Mouse (Mus musculus) T-helper 17 cell (primary cell): ENCODE data around the gene Gm17581.
"Not testable (repeated sequence)": the region's sequence is repeated elsewhere in the genome, so short reads cannot be mapped to it uniquely, and the experiment has no call there.

Experiments used
- in situ Hi-C, 2 experiments: fragments of 300-600 bp; cut with MboI, MseI; formaldehyde crosslinking; loops; 1 replicate in 1 of 2; 2 replicates in 1 of 2; pipeline ENCODE4 v1.15.1; 2025; ENCODE audit warnings: high pct_unique_total_duplicates in 2 of 2

The Gm17581 gene

DNA sequence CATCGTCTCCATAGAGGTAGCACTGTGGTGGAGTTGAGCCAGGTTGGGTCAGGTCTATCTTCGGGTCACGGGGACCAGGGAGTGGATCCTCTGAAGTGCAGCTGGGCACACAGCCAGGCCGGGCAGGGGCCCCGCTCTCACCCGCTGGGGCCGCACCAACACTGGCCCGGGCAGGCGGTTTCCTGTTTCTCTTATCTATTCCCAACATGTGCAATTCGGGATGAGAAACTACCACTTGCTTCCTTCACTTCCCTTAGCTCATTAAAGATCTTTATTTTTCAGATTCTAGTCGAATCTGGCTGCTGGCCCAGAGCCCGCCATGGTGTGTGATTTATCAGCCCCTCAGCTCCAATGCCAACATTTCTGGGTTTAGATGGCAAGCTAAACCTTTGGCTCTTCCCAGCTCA lies 7.3 kb upstream of the Gm17581 start:
- in situ Hi-C loops: no loop called here

DNA sequence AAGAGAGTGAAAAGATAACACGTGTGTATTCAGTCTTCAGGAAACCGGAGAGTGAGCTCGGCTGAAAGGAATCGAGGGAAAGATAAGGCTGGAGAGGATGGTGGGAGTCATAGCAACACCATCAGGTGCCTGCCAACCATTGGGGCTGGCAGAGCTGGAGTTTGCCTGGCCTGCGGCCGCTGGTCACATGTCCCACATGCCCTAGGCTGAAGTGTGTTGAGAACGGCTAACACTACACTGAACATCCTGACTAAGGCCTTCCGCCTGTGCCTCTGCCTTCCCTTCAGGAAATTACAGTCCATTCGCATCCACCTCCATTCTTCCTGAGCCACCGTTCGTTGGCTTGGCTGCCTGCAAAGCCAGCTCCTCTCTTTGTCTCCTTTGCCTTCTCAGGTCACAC lies 6.5 kb upstream of the Gm17581 start:
- in situ Hi-C loops: no loop called here

- in situ Hi-C loops: no loop called here
Measured at GRCm38 (mm10) chr2:155737803-155738202, 2.1 kb upstream of the Gm17581 start.

GRCm38 (mm10) chr2:155736936-155737335 lies 1.3 kb upstream of the Gm17581 start:
- in situ Hi-C loops: no loop called here

GRCm38 (mm10) chr2:155735080-155735479 lies 586 bp downstream of the Gm17581 start:
- in situ Hi-C loops: no loop called here

GRCm38 (mm10) chr2:155729158-155729645 lies 6.5 kb downstream of the Gm17581 start, which contains the start of gene Edem2:
TSS of gene Edem2 (minus strand) at chr2:155729475.
- in situ Hi-C loops: no loop called here

DNA sequence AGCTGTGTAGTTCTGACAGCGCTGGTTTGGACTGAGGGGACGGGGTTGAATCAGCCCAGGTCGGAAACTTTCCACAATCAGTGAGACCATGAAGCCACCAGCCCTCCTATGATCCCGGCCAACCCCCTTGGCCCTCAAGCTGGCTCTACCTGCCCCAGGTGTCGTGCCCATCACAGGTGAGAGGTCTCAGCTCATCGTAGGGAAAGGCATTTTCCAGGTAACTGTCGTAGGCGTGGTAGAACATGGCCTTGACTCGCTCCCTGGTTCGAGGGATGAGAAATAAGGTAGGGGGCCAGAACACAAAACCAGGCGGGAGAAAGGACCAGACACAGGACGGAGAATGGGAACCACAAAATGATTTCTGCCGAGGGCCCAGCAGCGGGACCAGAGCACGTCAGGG lies 6.9 kb downstream of the Gm17581 start:
- in situ Hi-C loops: no loop called here

DNA sequence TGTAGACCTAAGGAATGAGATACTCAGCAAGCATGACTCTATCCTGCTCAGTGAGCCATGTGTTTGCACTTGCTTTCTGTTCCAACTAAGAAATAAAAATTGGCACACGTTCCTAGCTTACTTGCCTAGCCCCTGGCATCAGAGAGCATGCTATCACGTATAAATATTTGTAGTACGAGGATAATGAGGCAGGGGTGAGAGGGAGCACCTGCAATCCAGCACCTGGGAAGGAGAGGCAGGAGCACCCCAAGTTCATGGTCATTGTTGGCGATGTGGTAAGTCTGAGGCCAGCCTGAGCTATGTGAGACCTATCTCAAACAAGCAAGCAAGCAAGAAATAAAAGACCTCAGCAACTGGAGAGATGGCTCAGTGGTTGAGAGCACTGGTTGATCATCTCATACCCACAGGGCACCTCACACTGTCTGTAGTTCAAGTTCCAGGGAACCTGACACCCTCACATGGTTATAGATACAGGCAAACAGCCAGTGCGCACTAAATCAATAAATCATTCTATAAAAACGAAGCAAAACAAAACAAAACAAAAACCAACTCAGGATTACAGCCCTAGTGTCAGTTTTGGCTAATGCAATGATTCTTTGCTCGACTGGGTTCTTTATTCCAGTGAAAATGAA lies 7.8 kb downstream of the Gm17581 start:
- in situ Hi-C loops: no loop called here

GRCm38 (mm10) chr2:155726302-155726701 lies 9.4 kb downstream of the Gm17581 start:
- in situ Hi-C loops: no loop called here

GRCm38 (mm10) chr2:155724526-155724925 lies 11.1 kb downstream of the Gm17581 start:
- in situ Hi-C loops: no loop called here

- in situ Hi-C loops: no loop called here
Measured at GRCm38 (mm10) chr2:155724036-155724435, 11.6 kb downstream of the Gm17581 start.

DNA sequence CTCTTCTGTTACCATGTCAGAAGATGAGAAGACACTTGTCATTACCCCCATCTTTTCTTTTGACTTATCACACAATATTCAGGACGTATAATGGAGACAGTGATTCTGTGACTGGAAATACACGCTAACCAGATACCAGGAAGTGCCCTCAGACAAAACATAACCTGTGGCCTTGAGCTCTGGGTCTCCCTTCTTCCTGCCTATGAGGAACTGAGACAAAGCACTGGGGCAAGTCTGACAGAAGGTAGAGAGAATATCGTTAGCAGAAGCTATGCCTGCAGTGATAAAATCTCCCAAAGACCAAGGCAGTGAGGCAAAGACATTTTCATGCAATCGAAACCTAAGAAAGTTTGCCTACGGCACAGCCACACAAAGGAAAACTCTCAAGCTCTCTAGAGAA lies 15.1 kb downstream of the Gm17581 start:
- in situ Hi-C loops: no loop called here

- in situ Hi-C loops: loop anchor here in 1 of 2 experiments (5.0 kb wide), 1 partner anchor 55 kb away; no protein-coding TSS in a partner anchor
Measured at GRCm38 (mm10) chr2:155717082-155717990, 18.3 kb downstream of the Gm17581 start.

GRCm38 (mm10) chr2:155710557-155710956 lies 25.1 kb downstream of the Gm17581 start:
- in situ Hi-C loops: no loop called here

DNA sequence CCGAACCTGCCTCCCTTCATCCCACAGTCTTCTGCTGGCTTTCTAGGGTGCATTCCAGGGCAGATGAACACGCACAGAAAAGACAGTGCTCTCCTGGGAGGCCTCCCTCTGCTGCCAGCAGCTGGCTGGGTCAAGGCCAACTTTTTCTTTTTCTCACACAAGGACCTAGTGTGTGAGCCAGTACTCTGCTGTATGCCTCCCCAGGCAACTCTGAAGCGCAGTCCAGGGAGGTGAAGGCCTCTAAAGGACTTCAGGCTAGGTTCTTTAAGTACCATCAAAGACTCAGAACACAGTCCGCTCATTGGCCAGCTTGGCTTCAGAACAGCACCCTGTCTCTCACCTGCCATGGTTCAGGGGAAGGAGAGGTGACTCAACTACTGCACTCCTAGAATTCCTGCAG lies 28.4 kb downstream of the Gm17581 start:
- in situ Hi-C loops: no loop called here

GRCm38 (mm10) chr2:155703630-155704029 lies 32.0 kb downstream of the Gm17581 start:
- in situ Hi-C loops: no loop called here

- in situ Hi-C loops: no loop called here
Measured at GRCm38 (mm10) chr2:155701399-155701919, 34.2 kb downstream of the Gm17581 start.

DNA sequence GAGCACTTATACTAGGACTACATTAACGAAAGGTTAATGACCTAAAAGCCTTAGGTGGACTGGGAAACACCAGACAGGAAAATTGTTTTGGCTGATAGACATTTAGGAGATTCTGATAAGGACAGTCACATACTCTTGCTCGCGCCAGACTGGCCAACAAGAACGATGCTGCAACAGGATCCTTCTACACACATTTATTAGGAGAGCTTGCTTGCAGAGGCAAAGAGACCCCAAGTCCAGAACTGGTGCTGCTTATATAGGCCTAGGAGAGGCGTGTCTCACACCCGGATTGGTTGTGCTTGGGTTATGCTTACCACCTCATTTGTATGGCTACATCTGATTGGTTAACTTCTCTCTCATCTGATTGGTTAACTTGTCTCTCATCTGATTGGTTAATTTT lies 37.2 kb downstream of the Gm17581 start:
- in situ Hi-C loops: not testable (repeated sequence)

DNA sequence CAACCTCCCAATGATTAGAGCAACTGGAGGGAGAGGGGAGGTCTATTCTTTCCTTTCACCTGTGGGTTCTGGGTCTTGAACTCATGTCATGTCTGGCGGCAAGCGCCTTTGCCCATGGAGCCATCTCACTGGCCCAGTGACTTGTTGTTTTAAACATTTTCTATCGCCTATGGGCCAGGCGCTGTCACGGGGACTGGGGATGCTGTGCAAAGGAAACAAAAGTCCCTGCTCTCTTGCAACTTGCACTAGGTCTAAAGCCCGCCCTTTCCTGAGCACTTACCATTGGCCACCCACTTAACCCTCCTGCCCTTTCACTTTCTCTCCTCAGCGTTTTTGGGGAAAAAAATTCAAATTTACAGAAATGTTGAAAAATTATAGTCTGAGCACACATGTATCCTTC lies 38.8 kb downstream of the Gm17581 start:
- in situ Hi-C loops: no loop called here

DNA sequence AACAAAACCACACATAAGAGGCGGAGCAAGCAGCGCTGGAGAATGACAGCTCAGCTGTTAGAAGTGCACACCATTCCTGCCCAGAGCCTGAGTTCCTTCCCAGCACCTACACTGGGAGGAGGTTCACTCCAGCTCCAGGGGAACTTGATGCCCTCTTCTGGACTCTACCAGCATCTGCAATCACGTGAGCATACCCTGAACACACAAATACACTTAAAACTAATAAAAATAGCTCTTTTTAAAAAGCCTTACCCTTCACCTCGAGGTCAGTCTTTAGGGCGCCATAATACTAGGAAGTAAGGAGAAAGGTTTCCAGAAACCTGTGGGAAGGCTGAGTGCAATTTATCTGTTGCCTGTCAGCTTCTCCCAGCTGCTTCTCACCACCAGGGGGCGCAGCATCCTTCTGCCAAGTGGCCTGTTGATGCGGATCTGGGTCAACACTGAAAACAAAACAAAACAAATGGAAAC lies 39.5 kb downstream of the Gm17581 start:
- in situ Hi-C loops: no loop called here

DNA sequence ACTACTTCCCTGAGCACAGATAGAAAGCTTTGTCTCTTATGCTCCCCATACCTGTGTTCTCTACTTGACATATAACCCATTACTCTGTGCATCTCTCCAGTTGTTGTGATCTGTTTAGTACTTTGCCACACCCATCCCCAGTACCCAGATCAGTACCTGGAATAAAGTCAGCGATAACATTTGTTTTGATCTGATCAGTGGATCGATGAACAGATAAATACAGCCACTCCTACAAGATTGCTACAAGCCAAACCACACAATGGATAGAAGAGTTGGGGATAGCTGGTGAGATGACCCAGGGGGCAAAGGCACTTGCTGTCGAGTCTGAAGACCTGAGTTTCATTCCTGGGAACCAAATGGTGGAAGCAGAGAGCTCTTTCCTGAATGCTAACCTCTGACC lies 40.4 kb downstream of the Gm17581 start:
- in situ Hi-C loops: no loop called here

GRCm38 (mm10) chr2:155694564-155694963 lies 41.1 kb downstream of the Gm17581 start:
- in situ Hi-C loops: no loop called here
